Mouse (Mus musculus): ENCODE data around the gene Matk.

DNA sequence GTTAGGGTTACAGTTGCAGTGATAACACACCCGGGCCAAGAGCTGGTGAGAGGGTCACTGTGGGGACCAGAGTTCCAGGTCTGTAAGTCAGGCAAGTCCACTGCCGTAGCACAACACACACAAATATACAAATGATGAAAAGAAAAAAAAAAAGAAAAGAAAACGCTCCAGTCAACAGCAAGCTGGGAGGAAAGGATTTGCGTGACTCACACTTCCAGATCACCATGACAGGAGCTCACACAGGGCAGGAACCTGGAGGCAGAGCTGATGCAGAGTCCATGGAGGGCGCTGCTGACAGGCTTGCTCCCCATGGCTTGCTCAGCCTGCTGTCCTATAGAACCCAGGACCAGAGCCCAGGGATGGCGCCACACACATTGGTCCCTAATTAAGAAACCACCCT lies 18.5 kb upstream of the Matk start:
- no peak for TF ChIP-seq POLR2A (IDR thresholded peaks at IDR 0.05; ENCODE audit: extremely low read depth, insufficient read depth, low read length)
- no peak for TF ChIP-seq CTCF (IDR thresholded peaks at IDR 0.05; ENCODE audit: low read depth, low read length)
